Comparison of ENCODE assay signal across 22 mouse cellular contexts in the genomic region with DNA sequence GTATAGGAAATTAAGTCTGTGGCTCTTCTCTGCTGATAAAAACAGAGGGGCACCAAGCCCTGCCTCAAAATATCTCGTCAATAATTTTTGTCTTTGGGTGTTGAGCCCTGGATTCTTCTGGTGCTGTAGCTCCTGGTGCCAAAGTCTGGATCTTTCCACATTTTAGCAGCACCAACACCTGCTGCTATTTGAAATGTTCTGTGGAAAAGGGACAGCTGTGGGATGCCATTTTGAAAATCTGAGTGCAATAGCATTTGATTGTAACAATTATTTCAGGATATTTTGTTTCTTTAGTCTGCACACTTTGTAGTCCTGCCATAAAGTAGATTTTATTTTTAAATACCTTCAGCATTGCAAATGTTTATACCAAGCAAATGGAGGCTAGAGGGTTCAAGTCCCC. TPM values are rescaled to one million over a fixed set of nuclear protein-coding genes. Genes with fewer than 3 reads are reported as not detected.
DNase-seq lines count a peak whose midpoint lies in the region; ATAC-seq lines count a peak whose summit lies in the region.
"Had no signal": no experiment of that assay in that cellular context is flagged by ENCODE, and none has a peak within 500 bp of the region (broad histone marks: within the 10 kb centered on the region; RNA-seq: fewer than 3 reads in every experiment).

No protein-coding gene starts in this region.

- H3K9me3 ChIP-seq in forebrain, embryonic 13.5 days (replicated peaks) = no peaks in the 10 kb centered on the region
- H3K9me3 ChIP-seq in forebrain, embryonic 14.5 days (replicated peaks; ENCODE audit: control insufficient read depth, low read length) = no peaks in the 10 kb centered on the region
- no peaks in the 10 kb centered on the region for H3K9me3 ChIP-seq in heart, embryonic 14.5 days (ENCODE audit: control insufficient read depth, low read length)
- no peaks in the 10 kb centered on the region for H3K9me3 ChIP-seq in heart, embryonic 11.5 days (replicated peaks; ENCODE audit: control insufficient read depth, low read length)
- H3K9me3 ChIP-seq in hindbrain, embryonic 15.5 days = no peaks in the 10 kb centered on the region
- no peaks in the 10 kb centered on the region for H3K9me3 ChIP-seq in hindbrain, embryonic 11.5 days (ENCODE audit: control insufficient read depth, low read length)
- H3K9me3 ChIP-seq in midbrain, embryonic 15.5 days = no peaks in the 10 kb centered on the region
- no peaks in the 10 kb centered on the region for H3K9me3 ChIP-seq in midbrain, embryonic 10.5 days (replicated peaks)
- H3K9me3 ChIP-seq: embryonic facial prominence, embryonic 13.5 days; kidney, embryonic 15.5 days; limb, embryonic 13.5 days; liver, embryonic 12.5 days; stomach, embryonic 15.5 days had no signal

- ATAC-seq in forebrain, embryonic 13.5 days = no peak
- no peak for ATAC-seq in forebrain, embryonic 14.5 days
- no peak for ATAC-seq in heart, embryonic 14.5 days (ENCODE audit: insufficient number of reproducible peaks, insufficient read depth, low FRiP score, low read depth)
- no peak for ATAC-seq in heart, embryonic 11.5 days (replicated peaks; ENCODE audit: insufficient number of reproducible peaks, low FRiP score, low TSS enrichment)
- ATAC-seq in hindbrain, embryonic 15.5 days (ENCODE audit: low FRiP score, low read depth) = no peak
- no peak for ATAC-seq in hindbrain, embryonic 11.5 days (ENCODE audit: low FRiP score)
- ATAC-seq in midbrain, embryonic 15.5 days (replicated peaks) = no peak
- ATAC-seq: liver, embryonic 12.5 days had no signal

- H3K4me3 ChIP-seq in forebrain, embryonic 13.5 days = no peak overlapping the region
- H3K4me3 ChIP-seq in forebrain, embryonic 14.5 days (ENCODE audit: low read depth, low read length) = no peak overlapping the region
- H3K4me3 ChIP-seq in heart, embryonic 14.5 days (ENCODE audit: control insufficient read depth in 1 of 2, insufficient read depth in 1 of 2, low read depth in 1 of 2, low read length in 2 of 2) = no peak overlapping the region
- H3K4me3 ChIP-seq in heart, embryonic 11.5 days (ENCODE audit: low read depth, low read length) = no peak overlapping the region
- no peak overlapping the region for H3K4me3 ChIP-seq in hindbrain, embryonic 15.5 days
- H3K4me3 ChIP-seq in hindbrain, embryonic 11.5 days (ENCODE audit: low read depth, low read length) = no peak overlapping the region
- no peak overlapping the region for H3K4me3 ChIP-seq in midbrain, embryonic 15.5 days
- no peak overlapping the region for H3K4me3 ChIP-seq in midbrain, embryonic 10.5 days
- H3K4me3 ChIP-seq: embryonic facial prominence, embryonic 13.5 days; erythroblast, embryonic 14.5 days; kidney, embryonic 15.5 days; limb, embryonic 13.5 days; liver, embryonic 12.5 days; myocyte; stomach, embryonic 15.5 days had no signal

- no peak overlapping the region for H3K4me2 ChIP-seq in forebrain, embryonic 13.5 days
- H3K4me2 ChIP-seq in forebrain, embryonic 14.5 days (ENCODE audit: low read length) = no peak overlapping the region
- H3K4me2 ChIP-seq in heart, embryonic 14.5 days (ENCODE audit: low read length) = no peak overlapping the region
- H3K4me2 ChIP-seq in heart, embryonic 11.5 days = no peak overlapping the region
- no peak overlapping the region for H3K4me2 ChIP-seq in hindbrain, embryonic 15.5 days
- H3K4me2 ChIP-seq in hindbrain, embryonic 11.5 days (replicated peaks; ENCODE audit: low read depth, low read length) = no peak overlapping the region
- H3K4me2 ChIP-seq in midbrain, embryonic 15.5 days = no peak overlapping the region
- H3K4me2 ChIP-seq: embryonic facial prominence, embryonic 13.5 days; kidney, embryonic 15.5 days; limb, embryonic 13.5 days; liver, embryonic 12.5 days; midbrain, embryonic 11.5 days; stomach, embryonic 15.5 days had no signal

- peaks cover 27% of the 10 kb centered on the region for H3K4me1 ChIP-seq in forebrain, embryonic 13.5 days
- H3K4me1 ChIP-seq in forebrain, embryonic 14.5 days (ENCODE audit: control insufficient read depth, insufficient read depth, low read length) = peaks cover 15% of the 10 kb centered on the region
- peaks cover 6 to 33% of the 10 kb centered on the region in 2 experiments for H3K4me1 ChIP-seq in heart, embryonic 14.5 days (ENCODE audit: control insufficient read depth in 2 of 2, insufficient read depth in 2 of 2, low read length in 2 of 2)
- H3K4me1 ChIP-seq in heart, embryonic 11.5 days (ENCODE audit: control insufficient read depth, insufficient read depth, low read length) = peaks cover 19% of the 10 kb centered on the region
- H3K4me1 ChIP-seq in hindbrain, embryonic 15.5 days (replicated peaks) = peaks cover 19% of the 10 kb centered on the region
- no peaks in the 10 kb centered on the region for H3K4me1 ChIP-seq in hindbrain, embryonic 11.5 days (replicated peaks; ENCODE audit: control insufficient read depth, insufficient read depth, low read length)
- peaks cover 12% of the 10 kb centered on the region for H3K4me1 ChIP-seq in midbrain, embryonic 15.5 days
- peaks cover 10% of the 10 kb centered on the region for H3K4me1 ChIP-seq in midbrain, embryonic 10.5 days
- H3K4me1 ChIP-seq: embryonic facial prominence, embryonic 13.5 days; liver, embryonic 12.5 days; stomach, embryonic 15.5 days had no signal

- H3K27me3 ChIP-seq in forebrain, embryonic 13.5 days = no peaks in the 10 kb centered on the region
- H3K27me3 ChIP-seq in forebrain, embryonic 14.5 days (replicated peaks; ENCODE audit: control insufficient read depth, insufficient read depth, low read length) = no peaks in the 10 kb centered on the region
- no peaks in the 10 kb centered on the region for H3K27me3 ChIP-seq in heart, embryonic 14.5 days (ENCODE audit: control insufficient read depth, insufficient read depth, low read length)
- no peaks in the 10 kb centered on the region for H3K27me3 ChIP-seq in heart, embryonic 11.5 days (ENCODE audit: control insufficient read depth, insufficient read depth, low read length)
- H3K27me3 ChIP-seq in hindbrain, embryonic 15.5 days = no peaks in the 10 kb centered on the region
- H3K27me3 ChIP-seq in hindbrain, embryonic 11.5 days (ENCODE audit: control insufficient read depth, insufficient read depth, low read length) = no peaks in the 10 kb centered on the region
- H3K27me3 ChIP-seq in midbrain, embryonic 15.5 days (replicated peaks) = no peaks in the 10 kb centered on the region
- H3K27me3 ChIP-seq in midbrain, embryonic 10.5 days (ENCODE audit: low read depth, poor library complexity, severe bottlenecking) = no peaks in the 10 kb centered on the region
- H3K27me3 ChIP-seq: embryonic facial prominence, embryonic 13.5 days; kidney, embryonic 15.5 days; limb, embryonic 13.5 days; liver, embryonic 12.5 days; stomach, embryonic 15.5 days had no signal

- WGBS in forebrain, embryonic 13.5 days = 70% methylated on average over 1 of the region's 1 CpGs
- WGBS in forebrain, embryonic 14.5 days = 64% methylated on average over 1 of the region's 1 CpGs
- 68% methylated on average over 1 of the region's 1 CpGs for WGBS in heart, embryonic 14.5 days
- WGBS in heart, embryonic 11.5 days (ENCODE audit: insufficient replicate concordance) = 78% methylated on average over 1 of the region's 1 CpGs
- 87% methylated on average over 1 of the region's 1 CpGs for WGBS in hindbrain, embryonic 15.5 days
- 95% methylated on average over 1 of the region's 1 CpGs for WGBS in hindbrain, embryonic 11.5 days
- 83% methylated on average over 1 of the region's 1 CpGs for WGBS in midbrain, embryonic 15.5 days
- 87% methylated on average over 1 of the region's 1 CpGs for WGBS in midbrain, embryonic 10.5 days

- no peak for DNase-seq in forebrain, embryonic 14.5 days (ENCODE audit: low spot score)
- no peak for DNase-seq in hindbrain, embryonic 11.5 days (ENCODE audit: low spot score)
- DNase-seq in midbrain, embryonic 10.5 days (ENCODE audit: low spot score) = no peak
- DNase-seq: embryo, embryonic 11 days; kidney, adult 11 months; layer of hippocampus, postnatal 36 days; lung, adult 18-20 months; thymus, adult 18-20 months; thymus, postnatal 36 days had no signal

- H3K36me3 ChIP-seq in forebrain, embryonic 13.5 days (ENCODE audit: poor library complexity, severe bottlenecking) = peaks cover 99% of the 10 kb centered on the region
- H3K36me3 ChIP-seq in forebrain, embryonic 14.5 days (ENCODE audit: control insufficient read depth, insufficient read depth, low read length) = peaks cover 93% of the 10 kb centered on the region
- peaks cover 93% of the 10 kb centered on the region for H3K36me3 ChIP-seq in heart, embryonic 14.5 days (ENCODE audit: control insufficient read depth, insufficient read depth, low read length)
- H3K36me3 ChIP-seq in heart, embryonic 11.5 days (ENCODE audit: control insufficient read depth, insufficient read depth, low read length) = peaks cover 35% of the 10 kb centered on the region
- H3K36me3 ChIP-seq in hindbrain, embryonic 15.5 days = peaks cover 64% of the 10 kb centered on the region
- peaks cover 17% of the 10 kb centered on the region for H3K36me3 ChIP-seq in hindbrain, embryonic 11.5 days (ENCODE audit: control insufficient read depth, insufficient read depth, low read length)
- peaks cover 39% of the 10 kb centered on the region for H3K36me3 ChIP-seq in midbrain, embryonic 15.5 days (replicated peaks)
- H3K36me3 ChIP-seq in midbrain, embryonic 10.5 days = peaks cover 100% of the 10 kb centered on the region

- no peak overlapping the region for H3K9ac ChIP-seq in forebrain, embryonic 13.5 days
- H3K9ac ChIP-seq in forebrain, embryonic 14.5 days (ENCODE audit: low read length) = no peak overlapping the region
- H3K9ac ChIP-seq in heart, embryonic 14.5 days (ENCODE audit: low read length) = no peak overlapping the region
- no peak overlapping the region for H3K9ac ChIP-seq in heart, embryonic 11.5 days (ENCODE audit: low read depth, low read length)
- H3K9ac ChIP-seq in hindbrain, embryonic 15.5 days = no peak overlapping the region
- H3K9ac ChIP-seq in hindbrain, embryonic 11.5 days (ENCODE audit: low read depth, low read length) = no peak overlapping the region
- no peak overlapping the region for H3K9ac ChIP-seq in midbrain, embryonic 15.5 days
- H3K9ac ChIP-seq: embryonic facial prominence, embryonic 13.5 days; kidney, embryonic 15.5 days; limb, embryonic 13.5 days; liver, embryonic 12.5 days; stomach, embryonic 15.5 days had no signal

- H3K27ac ChIP-seq in forebrain, embryonic 13.5 days = peak overlapping the region; percentile 68
- H3K27ac ChIP-seq in forebrain, embryonic 14.5 days (ENCODE audit: low read depth, low read length) = no peak overlapping the region
- peak overlapping the region; percentile 8 to 63; a peak in 3 of 4 replicates for H3K27ac ChIP-seq in heart, embryonic 14.5 days (replicated peaks in 1 of 2; ENCODE audit: control insufficient read depth in 1 of 2, insufficient read depth in 1 of 2, low read depth in 2 of 2, low read length in 2 of 2)
- H3K27ac ChIP-seq in heart, embryonic 11.5 days (ENCODE audit: low read depth, low read length) = no peak overlapping the region
- H3K27ac ChIP-seq in hindbrain, embryonic 15.5 days (replicated peaks) = peak overlapping the region; percentile 35
- H3K27ac ChIP-seq in hindbrain, embryonic 11.5 days (ENCODE audit: low read depth, low read length) = no peak overlapping the region
- H3K27ac ChIP-seq in midbrain, embryonic 15.5 days = peak overlapping the region; percentile 54; the same call in 1 of the 2 replicates
- H3K27ac ChIP-seq in midbrain, embryonic 10.5 days (replicated peaks) = no peak overlapping the region
- H3K27ac ChIP-seq: embryonic facial prominence, embryonic 13.5 days; liver, embryonic 12.5 days had no signal

RNA-seq across cellular contexts. Expression of gene Kdm1a, which starts 54.8 kb away (rescaled TPM):
- polyA plus RNA-seq in forebrain, embryonic 13.5 days (2015; fragmentation: Nextera tagmentation; extraction: Ambion mirVana) = 83.3 and 88.3 TPM in 2 replicates
- 103 TPM in 2 replicates for polyA plus RNA-seq in forebrain, embryonic 14.5 days (2014; fragmentation: Nextera tagmentation; extraction: Ambion mirVana)
- polyA plus RNA-seq in heart, embryonic 14.5 days (2014; fragmentation: Nextera tagmentation; extraction: Ambion mirVana) = 40.0 and 45.9 TPM in 2 replicates
- polyA plus RNA-seq in heart, embryonic 11.5 days (2014; fragmentation: Nextera tagmentation; extraction: Ambion mirVana) = 38.9 and 41.1 TPM in 2 replicates
- polyA plus RNA-seq in hindbrain, embryonic 15.5 days (2015; fragmentation: Nextera tagmentation; extraction: Ambion mirVana) = 59.5 and 64.7 TPM in 2 replicates
- 91.7 and 102 TPM in 2 replicates for polyA plus RNA-seq in hindbrain, embryonic 11.5 days (2014; fragmentation: Nextera tagmentation; extraction: Ambion mirVana)
- polyA plus RNA-seq in midbrain, embryonic 15.5 days (2015; fragmentation: Nextera tagmentation; extraction: Ambion mirVana) = 69.9 and 70.7 TPM in 2 replicates
- polyA plus RNA-seq in midbrain, embryonic 10.5 days (2016; fragmentation: Nextera tagmentation; extraction: Ambion mirVana) = 51.4 and 55.2 TPM in 2 replicates

Comparison
In these comparisons a context has a peak if more than half of its experiments do, and no peak if none do; other contexts are left out.
1. H3K27ac ChIP-seq: peak in forebrain, embryonic 13.5 days (single experiment), heart, embryonic 14.5 days (2 of 2), hindbrain, embryonic 15.5 days (single experiment) and midbrain, embryonic 15.5 days (single experiment); none in forebrain, embryonic 14.5 days (single experiment), heart, embryonic 11.5 days (single experiment), hindbrain, embryonic 11.5 days (single experiment) and midbrain, embryonic 10.5 days (single experiment).